Mouse (Mus musculus): ENCODE data around the gene Rbp1.

- TF ChIP-seq POLR2A (IDR thresholded peaks at IDR 0.05; ENCODE audit: control insufficient read depth, extremely low read depth, insufficient read depth, low read length, poor library complexity) (no peak), CTCF (IDR thresholded peaks at IDR 0.05; ENCODE audit: borderline replicate concordance, control insufficient read depth, extremely low read depth, insufficient read depth, low read length, poor library complexity) (no peak)
Observed at GRCm38 (mm10) chr9:98375329-98376170, 47.2 kb upstream of the Rbp1 start.

Measured in thymus, adult 2 months (tissue).